Mouse (Mus musculus) liver, adult 2 months (tissue): ENCODE results near the gene Dock6. TPM values are rescaled to one million over a fixed set of nuclear protein-coding genes. Genes with fewer than 3 reads are reported as not detected.
"Not testable (repeated sequence)": the region's sequence is repeated elsewhere in the genome, so short reads cannot be mapped to it uniquely, and the experiment has no call there.

Experiments used
- DNase-seq: peaks from one replicate; pipeline ENCODE4 v3.0.0-alpha.2; 2011; ENCODE audit warnings: low read depth, low spot score; ENCODE audit errors: extremely low read depth
- H3K27ac ChIP-seq: fragments of 200-500 bp; replicated peaks from 2 replicates; pipeline ENCODE4 v1.5.1; 2012; ENCODE audit warnings: low read depth, mild to moderate bottlenecking, control low read depth, inconsistent platforms, low read length; ENCODE audit not compliant: insufficient read depth
- H3K27me3 ChIP-seq: fragments of 200-500 bp; 2 replicates; pipeline ENCODE4 v1.6.1; 2012; ENCODE audit warnings: mild to moderate bottlenecking, moderate library complexity, low read length, inconsistent platforms; ENCODE audit not compliant: control insufficient read depth, insufficient read depth
- H3K36me3 ChIP-seq: fragments of 200-500 bp; 2 replicates; pipeline ENCODE4 v1.6.1; 2012; ENCODE audit warnings: low read length, inconsistent platforms; ENCODE audit not compliant: control insufficient read depth, insufficient read depth
- H3K4me1 ChIP-seq: fragments of 200-500 bp; 2 replicates; pipeline ENCODE4 v1.6.1; 2011; ENCODE audit warnings: low read length; ENCODE audit not compliant: control insufficient read depth, insufficient read depth
- H3K4me3 ChIP-seq: fragments of 200-500 bp; 2 replicates; pipeline ENCODE4 v1.5.1; 2011; ENCODE audit warnings: low read depth, mild to moderate bottlenecking, control low read depth, low read length, moderate library complexity; ENCODE audit not compliant: insufficient read depth
- H3K79me2 ChIP-seq: fragments of 200-500 bp; 2 replicates; pipeline ENCODE4 v1.6.1; 2012; ENCODE audit warnings: inconsistent platforms, mild to moderate bottlenecking, low read length, moderate library complexity; ENCODE audit not compliant: control insufficient read depth, insufficient read depth
- H3K9ac ChIP-seq: fragments of 200-500 bp; 2 replicates; pipeline ENCODE4 v1.6.1; 2012; ENCODE audit warnings: low read depth, mild to moderate bottlenecking, control low read depth, inconsistent platforms, low read length
- CTCF ChIP-seq: fragments of 200-500 bp; IDR thresholded peaks from 2 replicates; pipeline ENCODE4 v1.5.1; 2011; ENCODE audit warnings: low read depth, low read length, control low read depth
- POLR2A ChIP-seq: fragments of 200-500 bp; IDR thresholded peaks from 2 replicates; pipeline ENCODE4 v1.6.1; 2011; ENCODE audit warnings: low read length, control low read depth; ENCODE audit not compliant: insufficient read depth; ENCODE audit errors: extremely low read depth
- whole genome bisulfite sequencing: fragments of 180-500 bp; shearing (Covaris S2); methylation state at CpG from one replicate; pipeline ENCODE4 v1.1.7; 2018; 5-methylcytosine and 5-hydroxymethylcytosine counted together
- polyA plus RNA-seq: library from polyadenylated mRNA; depleted of rRNA; stranded (reverse); fragments of >200 nt; gene quantifications from 2 replicates; pipeline ENCODE4 v1.2.3, GENCODE M21; 2012
- total RNA-seq: library from RNA; depleted of rRNA; stranded (reverse); fragments of >200 nt; gene quantifications from 2 replicates; pipeline ENCODE4 v1.2.3, GENCODE M21; 2014

Gene Dock6
- total and polyA plus RNA-seq, 2 experiments: 8.5 to 33.9 TPM

DNA sequence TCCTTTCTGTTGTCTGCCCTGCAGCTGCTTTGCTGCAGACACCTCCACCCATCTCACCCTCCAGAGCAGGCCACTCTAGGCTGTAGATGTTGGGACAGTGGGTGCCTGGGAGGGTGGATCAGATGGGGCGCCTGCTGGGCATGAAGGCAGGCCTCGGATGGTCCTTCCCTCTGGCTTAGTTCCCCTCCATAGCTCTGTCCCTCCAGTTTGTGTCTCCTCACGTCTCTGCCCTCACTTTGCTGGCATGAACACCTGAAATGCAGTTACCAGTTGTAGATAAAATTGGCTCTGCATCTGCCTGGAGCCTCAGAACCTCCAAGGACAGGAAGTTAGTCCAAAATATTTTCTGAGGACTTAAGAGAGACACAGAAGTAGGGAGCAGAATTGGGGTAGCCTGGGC lies 55.5 kb downstream of the Dock6 start:
- Histone ChIP-seq H3K79me2 (peaks cover 44% of the 10 kb centered on the region), H3K4me1 (peaks cover 15% of the 10 kb centered on the region), H3K36me3 (peaks cover 4% of the 10 kb centered on the region; the same call in 1 of the 2 replicates), H3K27ac (peak overlapping the region; percentile 50), H3K4me3 (peak overlapping the region; percentile 12; the same call in 1 of the 2 replicates), H3K9ac (peak overlapping the region; percentile 8; the same call in 1 of the 2 replicates), H3K27me3 (no peaks in the 10 kb centered on the region)
- 57% methylated on average over 3 of the region's 3 CpGs for WGBS
- no peak for TF ChIP-seq POLR2A
- TF ChIP-seq CTCF: no peak
- DNase-seq: no peak

DNA sequence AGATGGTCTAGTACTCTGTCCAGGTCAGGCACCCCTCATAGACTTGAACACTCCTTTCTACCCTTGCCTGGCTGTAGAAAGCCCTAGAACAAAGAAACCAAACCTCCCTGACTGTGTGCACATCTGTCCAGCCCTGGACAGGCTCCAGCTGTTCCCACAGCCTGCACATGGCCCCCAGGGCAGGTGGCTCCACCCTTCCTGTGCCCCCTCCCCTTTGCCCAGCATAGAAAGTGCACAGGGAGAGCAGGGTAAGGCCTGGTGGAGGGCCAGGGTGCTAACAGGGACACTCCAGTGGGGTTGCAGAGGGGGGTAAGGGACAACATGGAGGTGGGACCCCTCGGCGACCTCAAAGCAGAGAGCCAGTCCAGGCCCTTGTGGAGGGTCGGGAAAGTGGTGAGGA lies 56.2 kb downstream of the Dock6 start:
- Histone ChIP-seq H3K27me3 (no peaks in the 10 kb centered on the region), H3K9ac (peak overlapping the region; percentile 42), H3K79me2 (peaks cover 44% of the 10 kb centered on the region), H3K27ac (peak overlapping the region; percentile 37), H3K36me3 (peaks cover 4% of the 10 kb centered on the region; the same call in 1 of the 2 replicates), H3K4me3 (peak overlapping the region; percentile 16; the same call in 1 of the 2 replicates), H3K4me1 (peaks cover 17% of the 10 kb centered on the region)
- DNase-seq: no peak
- no peak for TF ChIP-seq POLR2A
- TF ChIP-seq CTCF: no peak
- WGBS: 59% methylated on average over 3 of the region's 3 CpGs

DNA sequence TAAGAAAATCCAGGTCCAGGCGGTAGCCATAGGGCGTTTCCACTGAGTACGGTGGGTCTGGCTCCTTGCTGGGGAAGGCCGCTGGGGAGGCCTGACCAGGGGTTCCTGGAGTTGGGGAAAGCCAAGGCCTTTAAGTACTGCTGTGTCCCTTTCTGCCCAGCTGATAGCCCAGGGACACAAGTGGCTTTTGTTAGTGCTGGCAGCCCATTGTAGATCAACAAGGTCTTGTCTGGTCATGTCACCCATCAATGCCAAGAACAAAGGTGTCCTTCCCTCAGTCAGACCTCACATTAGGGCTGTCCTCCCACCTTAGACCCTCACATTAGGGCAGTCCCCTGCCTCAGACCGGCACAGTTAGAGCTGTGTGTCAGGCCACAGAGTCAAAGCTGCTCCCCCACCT lies 56.9 kb downstream of the Dock6 start:
- no peak for DNase-seq
- no peak overlapping the region for H3K27ac ChIP-seq
- peaks cover 45% of the 10 kb centered on the region for H3K79me2 ChIP-seq
- TF ChIP-seq CTCF: no peak
- no peak for TF ChIP-seq POLR2A
- peaks cover 17% of the 10 kb centered on the region for H3K4me1 ChIP-seq
- no peak overlapping the region for H3K9ac ChIP-seq
- H3K36me3 ChIP-seq: peaks cover 4% of the 10 kb centered on the region; the same call in 1 of the 2 replicates
- 95% methylated on average over 5 of the region's 5 CpGs for WGBS
- H3K4me3 ChIP-seq: no peak overlapping the region
- H3K27me3 ChIP-seq: no peaks in the 10 kb centered on the region

DNA sequence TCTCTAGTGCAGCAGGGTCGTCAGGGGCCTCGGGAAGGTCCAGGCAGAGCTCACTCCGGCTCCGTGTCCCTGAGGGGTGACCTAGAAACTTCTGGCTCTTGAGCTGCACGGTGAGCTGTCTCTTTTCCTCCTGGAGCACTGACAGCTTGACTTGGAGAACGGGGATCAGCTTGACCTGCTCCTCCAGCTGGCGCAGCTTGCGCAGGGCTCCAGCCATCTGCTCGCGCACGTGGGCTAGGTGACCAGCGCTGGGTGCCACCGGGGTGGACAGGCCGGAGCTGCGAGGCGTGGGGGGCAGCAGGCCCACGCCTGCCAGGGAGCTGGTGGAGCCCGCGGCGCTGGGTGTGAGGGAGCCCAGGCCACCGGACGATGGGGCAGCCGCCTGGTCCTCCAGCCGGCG lies 57.5 kb downstream of the Dock6 start:
- H3K79me2 ChIP-seq: peaks cover 47% of the 10 kb centered on the region
- H3K27ac ChIP-seq: no peak overlapping the region
- H3K27me3 ChIP-seq: no peaks in the 10 kb centered on the region
- TF ChIP-seq POLR2A: no peak
- no peak for TF ChIP-seq CTCF
- DNase-seq: no peak
- peaks cover 17% of the 10 kb centered on the region for H3K4me1 ChIP-seq
- H3K9ac ChIP-seq: no peak overlapping the region
- 95% methylated on average over 25 of the region's 25 CpGs for WGBS
- peaks cover 4% of the 10 kb centered on the region; the same call in 1 of the 2 replicates for H3K36me3 ChIP-seq
- no peak overlapping the region for H3K4me3 ChIP-seq

DNA sequence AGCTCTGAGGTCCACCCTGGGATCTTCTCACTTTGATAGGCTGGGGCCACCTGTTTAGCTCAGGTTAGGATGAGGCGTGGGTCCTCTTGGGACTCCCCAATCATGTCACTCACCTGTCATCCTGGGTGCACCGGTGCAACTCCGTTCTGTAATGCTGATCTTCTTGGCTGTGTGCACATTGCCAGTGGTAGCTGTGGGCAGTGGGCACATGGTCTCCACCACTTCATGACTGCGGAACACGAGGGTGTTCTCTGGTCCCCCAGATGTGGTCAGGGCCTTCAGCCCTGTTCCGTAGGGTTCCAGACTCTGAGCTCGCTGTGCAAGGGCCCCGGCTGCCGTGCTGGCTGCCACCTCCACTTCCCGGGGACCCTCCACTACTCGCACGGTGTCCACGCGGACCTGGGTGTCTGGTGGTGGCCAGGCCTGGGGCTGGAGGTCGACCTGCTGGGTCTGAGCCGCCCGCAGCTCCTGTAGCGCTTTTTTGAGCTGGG lies 58.0 kb downstream of the Dock6 start:
- Histone ChIP-seq H3K9ac (no peak overlapping the region), H3K36me3 (peaks cover 4% of the 10 kb centered on the region; the same call in 1 of the 2 replicates), H3K4me3 (no peak overlapping the region), H3K27me3 (no peaks in the 10 kb centered on the region), H3K4me1 (peaks cover 17% of the 10 kb centered on the region), H3K27ac (no peak overlapping the region), H3K79me2 (peaks cover 47% of the 10 kb centered on the region)
- TF ChIP-seq POLR2A: no peak
- WGBS: 95% methylated on average over 18 of the region's 18 CpGs
- DNase-seq: no peak

DNA sequence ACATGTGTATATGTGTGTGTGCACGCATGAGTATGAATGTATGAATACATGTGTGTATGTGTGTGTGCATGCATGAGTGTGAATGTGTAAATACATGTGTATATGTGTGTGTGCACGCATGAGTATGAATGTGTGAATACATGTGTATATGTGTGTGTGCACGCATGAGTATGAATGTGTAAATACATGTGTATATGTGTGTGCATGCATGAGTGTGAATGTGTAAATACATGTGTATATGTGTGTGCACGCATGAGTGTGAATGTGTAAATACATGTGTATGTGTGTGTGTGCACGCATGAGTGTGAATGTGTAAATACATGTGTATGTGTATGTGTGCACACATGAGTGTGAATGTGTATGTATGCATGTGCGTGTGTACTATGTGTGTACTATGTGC lies 58.9 kb downstream of the Dock6 start:
- not testable (repeated sequence) for H3K27me3 ChIP-seq, H3K36me3 ChIP-seq, H3K9ac ChIP-seq, H3K27ac ChIP-seq, H3K4me3 ChIP-seq, DNase-seq
- H3K79me2 ChIP-seq: peaks cover 47% of the 10 kb centered on the region
- WGBS: 97% methylated on average over 6 of the region's 6 CpGs
- H3K4me1 ChIP-seq: peaks cover 16% of the 10 kb centered on the region
